Mouse (Mus musculus) heart, adult 8-10 months (tissue): Measurements from ENCODE around the gene Klk9. TPM values are rescaled to one million over a fixed set of nuclear protein-coding genes. Genes with fewer than 3 reads are reported as not detected.

Experiments
- DNase-seq: peaks from one replicate; pipeline ENCODE4 v3.0.0; 2022; ENCODE audit warnings: low spot score
- total RNA-seq, 4 experiments: library from RNA; stranded (reverse); gene quantifications; 2 replicates each; pipeline ENCODE4 v1.2.4; 2022

The Klk9 gene
- total RNA-seq, 4 experiments from 2014 or later: not detected

- no peak for DNase-seq
Observed at GRCm38 (mm10) chr7:43796355-43796754, 4.7 kb downstream of the Klk9 start.

DNA sequence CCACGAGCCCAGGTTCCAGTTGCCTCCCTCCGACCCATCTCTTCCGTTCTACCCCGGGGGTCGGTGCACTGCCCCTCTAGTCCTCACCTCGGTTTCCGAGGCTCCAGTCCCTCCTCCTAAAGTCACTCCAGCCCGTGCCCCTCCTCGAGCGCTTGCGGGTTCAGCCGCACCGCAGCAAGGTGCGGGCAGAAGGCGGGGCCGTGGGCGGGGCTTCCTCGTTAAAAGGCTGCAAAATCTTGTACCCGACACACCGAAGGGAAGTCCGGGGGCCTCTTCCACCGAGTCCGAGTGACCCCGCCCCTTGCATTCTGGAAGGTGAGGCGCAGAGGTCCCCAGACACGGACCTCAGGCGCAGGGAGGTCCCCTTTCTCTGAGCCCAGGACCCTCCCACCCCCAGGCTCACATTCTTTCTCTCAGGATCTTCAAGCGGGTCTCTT is 5.7 kb downstream of the Klk9 start, which contains the start of gene Klk8:
TSS of gene Klk8 (plus strand) at position 245 of the 437 bp plus-strand sequence.
- DNase-seq: peak; percentile 13

- DNase-seq: peak; percentile 44
Observed at GRCm38 (mm10) chr7:43797844-43798462, 6.3 kb downstream of the Klk9 start.

GRCm38 (mm10) chr7:43799876-43800275 is 8.2 kb downstream of the Klk9 start:
- no peak for DNase-seq

DNA sequence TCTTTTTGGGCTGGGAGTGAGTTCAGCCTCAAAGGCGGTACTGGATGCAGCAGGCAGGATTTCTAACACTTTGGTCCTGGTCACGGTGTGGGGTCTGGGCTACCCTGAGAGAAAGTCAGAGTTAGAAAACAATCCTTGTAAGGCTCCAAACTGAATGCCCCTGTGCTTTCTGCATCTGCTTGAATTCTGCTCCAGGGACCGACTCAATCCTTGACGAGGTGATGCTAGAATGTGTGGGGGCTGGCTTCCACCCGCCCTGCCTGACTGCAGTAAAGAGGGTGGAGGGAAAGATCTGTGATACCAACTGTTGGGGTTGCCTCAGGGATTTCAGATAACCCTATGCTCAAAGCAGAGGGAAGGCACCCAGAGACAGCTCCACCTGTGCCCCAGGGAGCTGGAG is 19.3 kb downstream of the Klk9 start, which contains the start of gene Klk7:
TSS of gene Klk7 (plus strand) at position 301 of the 400 bp plus-strand sequence.
- DNase-seq: no peak

GRCm38 (mm10) chr7:43815211-43815610 is 23.5 kb downstream of the Klk9 start:
- DNase-seq: no peak

GRCm38 (mm10) chr7:43816746-43817145 is 25.1 kb downstream of the Klk9 start:
- DNase-seq: no peak

DNA sequence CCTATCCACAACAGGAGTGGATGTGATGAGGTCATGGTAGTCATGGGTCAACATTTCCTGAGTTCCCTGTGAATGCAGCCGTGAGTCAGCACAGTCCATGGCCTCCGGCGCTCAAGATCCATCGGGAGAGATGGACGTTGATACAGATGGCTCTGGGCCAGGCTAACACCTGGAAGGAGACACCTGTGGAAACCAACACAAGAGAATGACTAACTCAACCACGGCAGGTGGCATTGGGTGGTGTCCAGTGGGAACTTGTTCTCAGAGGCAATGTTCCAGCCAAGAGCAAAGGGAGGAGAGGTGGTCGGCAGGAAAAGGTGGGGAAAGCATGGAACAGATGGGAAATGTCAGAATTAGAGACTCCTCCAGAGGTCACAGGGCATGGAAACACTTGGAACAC is 29.9 kb downstream of the Klk9 start:
- DNase-seq: no peak

DNA sequence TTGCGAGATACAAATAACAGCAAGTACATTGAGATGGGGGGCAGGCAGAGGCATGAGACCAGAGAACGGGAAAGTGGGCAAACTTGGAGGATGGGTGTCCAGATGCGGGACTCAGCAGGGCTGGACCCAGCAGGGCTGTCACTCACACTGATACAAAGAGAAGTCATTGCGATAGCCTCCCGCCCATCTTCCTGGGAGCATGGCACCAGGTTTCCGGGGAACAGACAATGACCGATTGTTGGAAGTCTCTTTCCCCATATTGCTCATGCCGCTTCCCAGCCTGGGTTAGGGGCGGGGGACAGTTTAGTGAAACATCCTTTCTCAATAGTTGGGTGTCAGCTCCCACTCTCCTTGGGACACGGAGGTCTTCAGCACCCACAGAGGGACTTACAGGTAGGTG is 32.5 kb downstream of the Klk9 start, which contains the start of gene Klk6:
TSS of gene Klk6 (plus strand) at position 301 of the 400 bp plus-strand sequence.
- no peak for DNase-seq

- DNase-seq: no peak
Observed at GRCm38 (mm10) chr7:43826056-43826455, 34.4 kb downstream of the Klk9 start.

- no peak for DNase-seq
Observed at GRCm38 (mm10) chr7:43827706-43828105, 36.0 kb downstream of the Klk9 start.

DNA sequence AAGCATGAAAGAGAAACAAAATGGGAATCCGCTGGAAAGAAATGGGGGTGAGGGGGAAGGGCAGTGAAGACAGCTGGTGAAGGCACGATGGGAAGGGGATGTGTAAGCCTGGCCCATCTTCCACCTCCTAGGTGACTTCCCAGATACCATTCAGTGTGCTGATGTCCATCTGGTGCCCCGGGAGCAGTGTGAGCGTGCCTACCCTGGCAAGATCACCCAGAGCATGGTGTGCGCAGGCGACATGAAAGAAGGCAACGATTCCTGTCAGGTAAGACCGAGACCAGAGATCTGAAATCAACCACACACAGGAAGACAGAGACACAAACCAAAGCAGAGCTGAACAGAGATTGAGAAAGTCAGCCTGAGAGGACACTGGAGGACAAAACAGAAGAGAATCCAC is 37.3 kb downstream of the Klk9 start:
- no peak for DNase-seq

DNA sequence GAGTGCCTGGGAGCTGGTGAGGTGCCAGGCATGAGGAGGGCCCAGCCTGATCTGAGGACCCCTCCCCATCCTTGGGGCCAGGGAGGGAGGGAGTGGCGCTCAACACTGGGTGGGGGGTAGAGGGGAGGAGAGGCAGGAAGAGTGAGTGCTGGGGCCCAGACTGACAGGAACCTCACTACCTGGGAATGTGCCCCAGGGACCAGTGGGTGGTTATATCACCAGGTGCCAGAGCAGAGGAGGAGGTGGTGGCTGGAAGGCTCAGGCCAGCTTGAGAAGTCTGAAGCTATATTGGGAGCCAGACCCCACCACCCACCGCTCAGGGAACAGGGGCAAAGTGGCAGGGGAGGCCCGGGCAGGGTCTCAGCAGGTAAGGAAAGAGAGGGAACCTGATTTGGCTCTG is 50.0 kb downstream of the Klk9 start, which contains the start of gene Klk5:
TSS of gene Klk5 (plus strand) at position 271 of the 400 bp plus-strand sequence.
- no peak for DNase-seq

DNA sequence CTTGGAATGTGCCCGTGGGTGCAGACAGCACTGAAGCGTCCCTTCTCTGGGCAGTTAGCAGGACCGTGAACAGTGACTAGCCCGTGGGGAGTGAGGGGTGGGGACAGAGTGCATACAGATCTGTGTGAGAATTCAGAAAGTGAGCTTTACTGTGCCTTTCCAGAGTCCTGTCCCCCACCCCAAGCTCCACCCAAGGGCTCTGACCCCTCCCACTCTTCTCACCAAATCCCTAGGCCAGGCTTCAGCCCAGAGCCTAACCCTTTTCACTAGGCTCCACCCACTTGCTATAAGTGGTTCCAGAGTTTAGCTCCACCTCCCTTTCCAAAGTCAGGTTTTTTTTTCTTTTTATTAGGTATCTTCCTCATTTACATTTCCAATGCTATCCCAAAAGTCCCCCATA is 52.1 kb downstream of the Klk9 start:
- no peak for DNase-seq

Other genes with a start within 250 kb of the Klk9 start
- 1 to 10 TPM; 1.6 to 3.1 (median 2.7) TPM for gene Cd33, start 247.5 kb upstream of the Klk9 start, total RNA-seq
- 1 to 10 TPM in 1 of 4 experiments, under 1 TPM in 3; 0.66 to 1.1 (median 0.88) TPM for gene Zfp658, start 229.6 kb upstream of the Klk9 start, total RNA-seq
- gene Zfp719, start 212.3 kb upstream of the Klk9 start, total RNA-seq: 1 to 10 TPM; 4.4 to 8.0 (median 5.6) TPM
- gene Zfp819, start 184.7 kb upstream of the Klk9 start, total RNA-seq: not detected
- not detected for gene Ceacam18, start 157.2 kb upstream of the Klk9 start, total RNA-seq
- gene Siglece, start 131.7 kb upstream of the Klk9 start, total RNA-seq: 1 to 10 TPM in 3 of 4 experiments, under 1 TPM in 1; 0.75 to 1.6 (median 1.1) TPM
- 1 to 10 TPM; 2.9 to 3.4 (median 3.1) TPM for gene Ctu1, start 119.9 kb upstream of the Klk9 start, total RNA-seq
- under 1 TPM in 3 of 4 experiments, not detected in 1; 0.27 to 0.49 (median 0.34) TPM for gene Klk14, start 101.5 kb upstream of the Klk9 start, total RNA-seq
- not detected for gene Klk13, start 79.3 kb upstream of the Klk9 start, total RNA-seq
- gene Klk12, start 23.0 kb upstream of the Klk9 start, total RNA-seq: not detected
- under 1 TPM in 3 of 4 experiments, not detected in 1; 0.32 to 0.79 (median 0.37) TPM for gene Klk11, start 17.3 kb upstream of the Klk9 start, total RNA-seq
- under 1 TPM; 0.22 to 0.57 (median 0.25) TPM for gene Klk10, start 10.9 kb upstream of the Klk9 start, total RNA-seq
- 10 to 100 TPM in 3 of 4 experiments, 1 to 10 TPM in 1; 9.4 to 12.4 (median 11.2) TPM for gene Klk8, start 5.7 kb downstream of the Klk9 start, total RNA-seq
- not detected for gene Klk7, start 19.4 kb downstream of the Klk9 start, total RNA-seq
- not detected for gene Klk6, start 32.6 kb downstream of the Klk9 start, total RNA-seq
- not detected for gene Klk5, start 50.1 kb downstream of the Klk9 start, total RNA-seq
- not detected for gene Klk4, start 89.3 kb downstream of the Klk9 start, total RNA-seq
- not detected for gene Klk15, start 141.8 kb downstream of the Klk9 start, total RNA-seq
- not detected for gene Klk1b8, start 158.8 kb downstream of the Klk9 start, total RNA-seq
- gene Klk1b1, start 174.9 kb downstream of the Klk9 start, total RNA-seq: not detected
- not detected for gene Klk1b9, start 184.2 kb downstream of the Klk9 start, total RNA-seq
- not detected for gene Klk1b11, start 204.0 kb downstream of the Klk9 start, total RNA-seq
- gene Klk1b26, start 220.3 kb downstream of the Klk9 start, total RNA-seq: 1 to 10 TPM; 1.7 to 7.4 (median 4.1) TPM